Mouse (Mus musculus) neutrophil, adult 83 days (primary cell): ENCODE data around the gene Glyat. TPM values are rescaled to one million over a fixed set of nuclear protein-coding genes. Genes with fewer than 3 reads are reported as not detected.

ENCODE experiments used
- total RNA-seq, 2 experiments: library from RNA; stranded (reverse); gene quantifications; one replicate each; pipeline ENCODE4 v1.2.4; 2023

Glyat gene
- total RNA-seq = not detected

DNA sequence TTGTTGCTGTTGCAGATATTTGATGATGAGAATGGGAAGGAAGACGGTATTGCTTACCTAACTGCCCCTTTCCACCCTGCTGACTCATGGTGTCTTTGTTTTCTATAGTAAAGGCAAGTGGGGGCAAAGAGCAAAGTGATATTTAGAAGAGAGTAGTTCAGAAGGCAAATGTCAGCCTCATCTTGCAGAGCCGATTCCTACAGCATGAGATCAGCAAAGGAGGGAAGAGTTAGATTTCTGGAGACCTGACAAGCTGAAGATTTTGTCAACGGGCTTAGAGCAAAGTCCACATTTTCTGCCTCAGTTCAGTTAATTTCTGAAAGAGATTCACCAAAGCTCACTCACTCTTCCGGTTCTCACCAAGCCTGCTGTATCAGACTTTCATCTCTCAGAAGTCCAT, at the start of gene Glyat:
TSS of gene Glyat (plus strand) at position 133 of the 400 bp plus-strand sequence.

DNA sequence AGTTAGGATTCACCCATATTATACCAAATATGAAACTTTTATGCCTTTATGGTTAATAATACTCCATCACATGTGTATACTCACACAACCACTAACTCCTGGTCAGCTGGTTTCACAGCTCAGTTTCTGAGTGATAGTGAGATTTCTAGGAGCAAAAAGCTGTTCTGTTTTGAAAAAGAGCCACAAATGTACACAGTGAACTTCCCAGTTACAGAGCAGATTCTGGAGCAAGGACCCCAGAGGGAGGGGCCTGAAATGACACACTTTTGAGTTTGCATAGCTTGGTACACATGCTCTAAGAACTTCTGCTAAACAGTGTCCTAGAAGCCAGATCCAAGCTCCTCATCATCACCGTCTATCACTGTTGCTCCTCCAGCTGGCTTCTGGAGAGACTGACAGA, 33.4 kb upstream of the Glyat start, which contains the start of gene Gm4952:
TSS of gene Gm4952 (plus strand) at position 301 of the 400 bp plus-strand sequence.

DNA sequence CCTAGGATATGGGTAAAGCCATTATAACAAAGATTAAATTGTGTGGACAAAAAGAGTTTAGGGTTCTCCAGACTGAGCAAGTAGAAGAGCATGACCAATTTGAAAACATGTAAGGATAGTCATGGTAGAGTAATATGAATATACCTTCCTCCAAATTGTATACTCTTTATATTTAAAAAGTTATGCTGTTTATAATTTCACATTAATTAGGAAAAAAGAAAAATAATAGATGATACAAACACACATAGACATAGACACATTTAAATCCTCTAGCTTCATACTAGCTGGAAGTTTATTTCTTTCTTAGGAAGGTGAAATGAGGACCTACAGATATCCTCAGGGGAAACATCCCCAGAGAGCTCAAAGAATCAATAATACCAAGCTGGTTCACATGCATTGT, 37.0 kb downstream of the Glyat start, which contains the start of gene Olfr1442:
TSS of gene Olfr1442 (plus strand) at position 301 of the 400 bp plus-strand sequence.

DNA sequence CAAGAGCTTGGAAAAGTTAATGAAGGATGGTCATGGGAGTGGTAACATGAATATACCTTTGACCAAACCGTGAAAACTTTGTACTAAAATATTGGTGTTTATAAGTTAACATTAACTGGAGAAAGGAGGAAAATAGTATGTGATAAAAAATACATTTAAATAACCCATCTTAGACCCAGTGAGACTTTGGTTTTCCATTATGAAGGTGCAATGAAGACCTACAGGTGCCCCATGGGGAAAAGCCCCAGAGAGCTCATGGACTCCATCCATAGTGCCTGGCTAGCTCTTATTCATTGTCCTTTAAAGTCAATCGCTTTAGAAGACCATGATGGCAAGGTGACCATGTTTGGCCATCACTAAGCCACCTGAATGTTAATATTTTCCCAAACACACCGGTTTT, 44.7 kb downstream of the Glyat start, which contains the start of gene Olfr1443:
TSS of gene Olfr1443 (plus strand) at position 301 of the 400 bp plus-strand sequence.

DNA sequence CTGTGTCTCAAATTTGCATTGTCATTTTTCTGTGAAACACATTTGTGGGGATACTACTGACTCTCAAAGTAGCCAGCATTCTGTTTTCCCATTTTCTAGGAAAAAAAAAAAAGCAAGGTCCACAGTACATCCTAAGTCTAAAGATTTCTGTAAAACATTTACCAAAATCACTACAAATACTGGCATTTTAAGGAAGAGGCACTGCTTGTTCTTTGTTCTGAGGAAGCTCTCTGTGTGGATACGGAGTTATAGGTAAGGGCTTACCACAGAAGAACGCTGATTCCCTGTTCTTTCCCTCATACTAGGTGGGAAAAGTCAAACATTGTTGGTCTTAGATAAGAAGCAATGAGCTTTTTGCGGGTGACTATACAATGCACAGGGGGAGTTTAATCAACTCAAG, 62.5 kb downstream of the Glyat start, which contains the start of gene Keg1:
TSS of gene Keg1 (plus strand) at position 197 of the 400 bp plus-strand sequence.

Other genes starting within 250 kb of the Glyat start
- not detected for gene Olfr1440, start 246.0 kb upstream of the Glyat start, total RNA-seq
- gene Olfr1441, start 215.9 kb upstream of the Glyat start, total RNA-seq = not detected
- not detected for gene Pfpl, start 205.4 kb upstream of the Glyat start, total RNA-seq
- gene Mpeg1, start 172.5 kb upstream of the Glyat start, total RNA-seq = 100 to 1,000 TPM; 738 to 792 TPM
- gene Dtx4, start 131.9 kb upstream of the Glyat start, total RNA-seq = 10 to 100 TPM; 17.8 to 20.2 TPM
- gene Fam111a, start 87.6 kb upstream of the Glyat start, total RNA-seq = 100 to 1,000 TPM; 141 to 162 TPM
- not detected for gene Gm4952, start 33.3 kb upstream of the Glyat start, total RNA-seq
- not detected for gene Olfr1442, start 37.1 kb downstream of the Glyat start, total RNA-seq
- not detected for gene Olfr1443, start 44.8 kb downstream of the Glyat start, total RNA-seq
- not detected for gene Keg1, start 62.5 kb downstream of the Glyat start, total RNA-seq
- gene Cntf, start 132.3 kb downstream of the Glyat start, total RNA-seq = 1 to 10 TPM; 1.3 to 1.9 TPM
- 10 to 100 TPM; 44.8 to 46.9 TPM for gene Zfp91, start 162.8 kb downstream of the Glyat start, total RNA-seq
- gene Lpxn, start 162.9 kb downstream of the Glyat start, total RNA-seq = 1 to 10 TPM; 7.3 to 8.4 TPM
- not detected for gene Gm5244, start 213.4 kb downstream of the Glyat start, total RNA-seq
- gene Olfr1444, start 224.0 kb downstream of the Glyat start, total RNA-seq = not detected